Mouse (Mus musculus) brain, adult 2 months (tissue): ENCODE measurements around the gene Myocd.

Source experiments
- DNase-seq: peaks from one replicate; pipeline ENCODE4 v3.0.0; 2011; ENCODE audit warnings: low read depth, low spot score

The Myocd gene

DNA sequence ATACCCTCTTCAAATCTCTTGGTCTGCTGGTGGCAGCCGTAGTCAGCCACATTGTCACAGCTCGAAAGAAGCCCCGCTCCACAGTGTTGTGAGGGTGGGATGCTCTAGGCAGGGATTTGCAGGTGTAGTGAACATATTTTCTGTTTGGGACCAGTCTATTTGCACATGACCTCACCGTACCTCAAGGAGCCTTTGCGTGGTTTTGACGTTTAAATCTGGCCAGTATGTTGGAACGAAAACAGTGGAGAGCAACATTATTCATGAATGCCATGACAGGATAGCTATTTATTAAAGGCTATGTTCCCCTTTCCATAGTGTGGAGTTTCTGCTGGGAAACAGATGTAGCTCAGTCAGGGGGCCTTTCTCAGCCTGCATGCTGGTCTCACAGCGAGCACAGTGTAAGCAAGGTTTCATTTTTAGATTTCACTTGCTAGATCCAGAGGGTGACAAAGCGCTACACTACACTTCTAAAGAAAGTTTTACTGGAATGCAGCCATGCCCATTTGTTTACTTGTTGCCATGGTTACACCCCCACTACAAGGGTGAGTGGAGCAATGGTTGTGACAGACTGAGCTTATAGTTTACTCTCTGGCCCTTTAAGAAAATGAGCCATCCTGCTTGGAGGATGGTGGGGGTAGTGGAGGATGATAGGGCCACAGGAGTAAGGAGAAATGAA is 54.7 kb downstream of the Myocd start:
- DNase-seq, result peak; percentile 79

DNA sequence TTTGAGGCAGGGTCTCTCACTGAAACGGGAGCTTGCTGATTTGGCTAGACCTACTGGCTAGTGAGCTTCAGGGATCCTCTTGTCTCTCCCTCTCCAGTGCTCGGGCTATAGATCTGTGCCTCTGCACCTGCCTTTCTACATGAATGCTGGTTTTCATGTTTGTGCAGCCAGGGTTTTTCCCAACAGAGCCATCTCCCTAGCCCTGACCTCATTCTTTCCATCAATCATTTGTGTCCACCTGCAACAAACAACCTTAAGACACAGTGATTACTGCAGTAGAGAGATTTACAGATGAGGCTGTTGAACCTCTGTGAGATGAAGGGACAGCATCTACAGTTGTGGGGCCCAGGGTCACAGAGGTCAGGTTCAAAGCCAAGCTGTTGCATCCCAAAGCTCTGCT is 56.0 kb downstream of the Myocd start:
- DNase-seq, result no peak

DNA sequence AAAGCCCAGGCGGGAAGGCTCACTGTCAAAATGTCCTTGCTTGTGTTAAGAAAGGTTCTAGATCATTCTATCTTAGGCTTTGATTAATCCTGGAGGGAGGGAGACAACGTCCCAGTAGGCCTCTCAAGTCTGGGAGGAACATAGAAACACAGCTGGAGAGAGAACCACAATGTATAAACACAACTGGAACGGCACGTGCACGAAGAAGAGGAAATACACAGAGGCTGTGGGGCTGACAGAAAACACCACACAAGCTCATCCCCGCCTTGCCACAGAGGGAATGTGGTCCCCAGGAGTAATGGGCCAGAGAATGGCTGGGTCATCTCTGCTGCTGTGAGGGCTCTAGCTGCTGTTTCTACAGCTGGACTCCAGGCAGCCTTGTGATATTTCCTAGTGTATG is 58.1 kb downstream of the Myocd start:
- no peak for DNase-seq

GRCm38 (mm10) chr11:65209441-65209840 is 60.3 kb downstream of the Myocd start:
- DNase-seq, result no peak

DNA sequence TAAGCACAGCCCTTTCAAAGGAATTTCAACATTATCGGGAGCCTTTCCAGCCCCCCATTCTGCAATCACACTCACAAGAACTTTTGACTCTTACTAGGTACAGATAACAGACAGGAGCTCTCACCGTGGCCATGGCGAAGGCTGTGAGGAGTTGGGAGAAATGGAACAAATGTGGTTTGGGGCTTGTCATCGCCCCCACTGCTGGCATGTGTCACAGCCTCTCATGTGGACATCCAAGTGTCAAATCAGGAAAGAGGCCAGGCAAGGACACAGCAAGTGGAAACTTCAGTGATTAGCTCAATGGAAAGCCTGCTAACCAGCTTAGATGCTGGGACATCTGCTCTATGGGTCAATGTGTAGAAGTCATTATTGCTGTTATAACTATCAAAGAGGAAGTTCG is 64.5 kb downstream of the Myocd start:
- no peak for DNase-seq

DNA sequence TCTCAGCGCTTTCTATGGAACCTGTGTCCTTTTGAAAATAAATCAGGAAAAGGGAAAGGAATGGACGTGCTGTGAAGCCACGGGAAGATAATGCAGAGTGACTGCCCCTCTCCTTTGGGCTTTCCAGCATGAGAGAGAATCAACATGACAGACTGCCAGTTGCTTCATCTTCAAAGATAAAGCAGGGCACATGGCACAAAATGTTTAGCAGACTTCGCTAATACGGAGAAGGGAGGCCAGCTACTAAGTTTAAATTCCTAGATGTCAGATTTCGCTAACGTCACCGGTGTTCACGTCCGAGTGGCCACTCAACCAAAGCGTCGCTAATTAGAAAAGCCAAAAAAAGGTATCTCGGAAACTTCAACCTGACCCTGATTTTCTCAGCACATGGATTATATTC is 65.1 kb downstream of the Myocd start:
- peak; percentile 9 for DNase-seq

DNA sequence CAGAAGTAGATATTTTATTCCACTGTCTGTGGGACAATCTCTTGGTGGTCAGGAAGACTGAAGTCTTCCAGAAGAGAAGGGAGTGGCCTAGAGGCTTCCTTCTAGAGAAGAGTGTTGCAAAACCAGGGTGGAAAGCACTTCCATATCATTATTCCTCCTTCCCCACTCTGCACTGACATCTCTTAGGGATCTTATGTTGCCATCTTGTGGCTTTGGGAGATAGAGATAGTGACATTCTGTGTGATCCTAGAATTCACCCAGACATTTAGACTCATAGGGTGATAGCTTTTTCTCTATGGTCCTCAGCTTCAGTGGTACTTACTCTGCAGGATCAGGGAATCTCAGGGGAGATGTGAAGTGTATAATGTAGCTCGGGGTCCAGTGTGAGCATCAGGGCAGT is 66.8 kb downstream of the Myocd start:
- peak; percentile 20 for DNase-seq

DNA sequence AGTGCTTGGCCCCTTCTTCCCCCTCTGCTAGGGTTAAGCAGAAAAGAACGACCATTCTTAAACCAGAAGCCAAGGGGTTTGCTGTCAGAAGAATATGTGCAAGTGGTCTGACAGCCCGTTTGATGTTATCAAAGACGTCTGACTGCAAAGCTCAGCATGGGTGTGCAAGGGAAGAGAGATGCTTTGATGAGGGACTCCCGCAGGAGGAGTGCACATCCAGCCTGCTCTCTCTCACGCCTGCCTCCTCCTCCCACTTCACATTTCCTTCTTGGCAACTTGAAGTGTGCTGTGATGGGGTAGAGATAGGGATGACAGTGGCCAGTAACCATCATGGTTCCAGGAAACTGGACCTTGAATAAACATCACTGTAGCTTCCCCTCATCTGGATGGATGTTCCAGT is 67.6 kb downstream of the Myocd start:
- DNase-seq, result no peak

DNA sequence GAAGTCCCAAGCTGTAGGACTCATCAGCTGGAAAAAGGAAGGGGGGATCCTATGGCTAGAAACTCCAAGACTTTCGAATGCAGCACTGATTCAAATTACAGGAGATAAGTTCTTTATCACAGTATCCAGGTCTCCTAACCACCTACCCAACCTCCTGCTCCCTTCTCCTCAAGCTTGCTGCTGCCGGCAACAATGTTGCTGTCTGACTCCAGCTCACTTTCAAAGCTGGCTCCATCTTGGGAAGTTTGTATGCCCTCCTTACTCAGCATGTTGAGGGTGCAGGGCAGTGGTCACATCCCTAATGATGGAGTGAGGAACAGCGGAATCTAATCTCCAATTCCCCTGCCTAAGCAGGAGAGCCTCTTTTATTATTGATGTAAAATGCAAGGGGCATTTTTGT is 71.8 kb downstream of the Myocd start:
- DNase-seq, result no peak

DNA sequence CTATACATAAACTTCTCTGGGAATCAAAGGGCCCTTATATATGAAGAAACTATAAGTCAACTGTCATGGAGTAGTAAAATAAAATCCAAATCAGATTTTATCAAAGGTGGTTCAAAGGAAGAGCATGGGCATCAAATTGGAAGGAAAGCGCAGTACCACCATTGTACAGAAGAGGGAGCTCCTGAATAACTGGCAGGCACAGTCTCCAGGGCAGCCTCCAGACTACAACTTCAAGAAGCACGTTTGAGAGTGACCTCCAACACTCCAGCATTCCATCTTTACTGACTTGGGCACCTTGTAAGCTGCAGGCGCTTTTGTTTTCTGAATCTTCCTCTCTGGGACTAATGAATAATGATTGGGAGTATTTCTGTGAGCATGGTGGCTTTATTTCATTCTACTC is 72.5 kb downstream of the Myocd start:
- DNase-seq, result peak; percentile 87

DNA sequence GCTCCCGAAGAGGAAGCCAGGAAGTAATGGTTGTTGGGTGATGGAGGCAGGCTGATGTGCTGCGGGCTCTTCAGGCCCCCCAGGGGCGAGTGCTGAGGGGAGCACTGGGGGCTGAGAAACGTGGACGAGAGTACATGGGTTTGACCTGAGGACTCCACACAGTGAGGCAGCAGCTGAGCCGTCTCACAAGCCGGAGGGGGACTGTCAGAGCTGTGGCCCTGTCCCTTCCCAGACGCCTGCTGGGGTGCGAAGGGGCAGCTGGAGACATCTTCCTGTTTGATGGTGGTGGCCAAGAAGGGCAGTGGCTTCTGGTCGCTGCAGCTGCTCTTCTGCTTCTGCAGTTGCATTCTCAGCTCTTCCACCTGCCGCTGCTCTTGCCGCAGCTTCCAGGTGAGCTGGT is 82.8 kb downstream of the Myocd start:
- no peak for DNase-seq

DNA sequence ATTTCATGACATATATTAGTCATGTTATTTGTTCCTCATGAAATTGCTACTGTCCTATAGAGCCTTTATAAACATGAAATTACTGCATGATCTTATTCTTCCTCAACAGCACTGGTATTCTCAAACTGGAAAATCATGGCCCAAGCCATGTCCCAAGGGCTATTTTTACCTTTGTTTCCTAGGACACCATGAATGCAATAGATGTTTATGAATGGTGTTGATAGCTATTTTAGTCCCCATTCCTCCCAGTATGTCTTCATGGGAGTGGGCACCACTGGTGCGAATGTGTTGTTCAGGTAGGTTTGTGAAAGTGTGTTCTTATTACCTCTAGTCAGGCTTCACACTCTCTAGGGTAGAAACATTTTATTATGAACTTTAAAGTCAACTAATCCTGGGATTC is 84.7 kb downstream of the Myocd start:
- no peak for DNase-seq

- DNase-seq, result no peak
These were observed 99.6 kb downstream of the Myocd start for GRCm38 (mm10) chr11:65170121-65170750.

DNA sequence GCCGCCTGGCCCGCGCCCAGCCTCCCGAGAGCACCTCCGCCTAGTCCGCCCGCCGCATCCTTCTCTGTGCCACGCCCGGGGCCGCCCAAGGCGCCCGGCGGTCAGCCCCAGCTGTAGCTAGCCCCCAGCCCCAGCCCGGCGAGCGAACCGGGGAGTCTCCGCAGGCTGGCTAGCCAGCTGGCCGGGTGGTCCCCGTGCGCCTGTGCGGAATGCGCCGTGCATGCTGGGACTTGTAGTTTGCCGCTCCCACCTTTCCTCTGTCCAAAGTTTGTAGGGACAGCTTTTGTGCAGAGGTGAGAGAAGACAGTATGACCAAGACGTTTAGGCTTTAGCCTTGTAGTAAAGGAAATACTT is 107.0 kb downstream of the Myocd start, which contains the start of gene Arhgap44:
Gene Arhgap44 (minus strand): TSS at position 195 of the 354 bp plus-strand sequence.
- DNase-seq, result peak; percentile 88

DNA sequence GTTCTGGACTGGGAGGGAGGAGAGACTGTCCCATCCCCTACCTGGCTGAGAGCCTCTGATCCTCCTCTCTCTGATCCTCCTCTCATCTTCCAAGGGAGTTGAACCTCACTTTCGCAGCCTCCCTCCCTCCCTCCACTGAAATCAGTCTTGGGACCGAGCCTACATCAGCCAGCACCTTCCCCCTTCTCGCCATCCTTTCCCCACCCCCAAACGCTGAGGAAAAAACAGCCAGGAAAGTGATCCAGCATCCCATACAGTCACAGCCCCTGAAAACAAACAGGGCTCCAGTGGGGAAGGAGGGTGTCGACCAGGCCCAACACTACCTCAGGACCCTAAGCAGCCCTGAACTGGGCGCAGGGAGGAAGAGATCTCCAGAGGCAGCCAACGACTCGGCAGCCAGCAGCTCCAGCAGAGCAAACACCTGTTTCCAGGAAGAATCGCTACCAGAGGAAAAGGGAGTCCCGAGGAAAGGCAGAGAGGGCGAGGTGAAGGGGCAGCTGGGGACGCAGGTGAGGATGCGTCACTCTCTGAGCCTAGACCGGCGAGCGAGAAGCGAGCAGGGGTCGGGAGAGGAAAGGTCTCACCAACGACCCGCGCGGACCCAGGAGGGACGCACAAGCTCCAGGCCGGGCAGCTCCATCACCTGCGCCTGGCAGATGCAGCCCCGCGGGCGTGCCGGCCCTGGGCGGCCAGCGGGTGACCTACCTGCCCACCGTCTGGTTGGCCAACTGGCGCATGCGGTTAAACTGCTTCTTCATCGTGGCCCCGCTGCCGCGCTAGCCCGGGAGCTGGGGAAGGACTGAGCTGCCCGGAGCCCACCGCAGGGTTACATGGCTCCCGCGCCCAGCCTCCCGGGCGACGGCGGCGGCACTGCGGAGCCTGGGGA is 107.7 kb downstream of the Myocd start:
- peak; percentile 79 for DNase-seq

DNA sequence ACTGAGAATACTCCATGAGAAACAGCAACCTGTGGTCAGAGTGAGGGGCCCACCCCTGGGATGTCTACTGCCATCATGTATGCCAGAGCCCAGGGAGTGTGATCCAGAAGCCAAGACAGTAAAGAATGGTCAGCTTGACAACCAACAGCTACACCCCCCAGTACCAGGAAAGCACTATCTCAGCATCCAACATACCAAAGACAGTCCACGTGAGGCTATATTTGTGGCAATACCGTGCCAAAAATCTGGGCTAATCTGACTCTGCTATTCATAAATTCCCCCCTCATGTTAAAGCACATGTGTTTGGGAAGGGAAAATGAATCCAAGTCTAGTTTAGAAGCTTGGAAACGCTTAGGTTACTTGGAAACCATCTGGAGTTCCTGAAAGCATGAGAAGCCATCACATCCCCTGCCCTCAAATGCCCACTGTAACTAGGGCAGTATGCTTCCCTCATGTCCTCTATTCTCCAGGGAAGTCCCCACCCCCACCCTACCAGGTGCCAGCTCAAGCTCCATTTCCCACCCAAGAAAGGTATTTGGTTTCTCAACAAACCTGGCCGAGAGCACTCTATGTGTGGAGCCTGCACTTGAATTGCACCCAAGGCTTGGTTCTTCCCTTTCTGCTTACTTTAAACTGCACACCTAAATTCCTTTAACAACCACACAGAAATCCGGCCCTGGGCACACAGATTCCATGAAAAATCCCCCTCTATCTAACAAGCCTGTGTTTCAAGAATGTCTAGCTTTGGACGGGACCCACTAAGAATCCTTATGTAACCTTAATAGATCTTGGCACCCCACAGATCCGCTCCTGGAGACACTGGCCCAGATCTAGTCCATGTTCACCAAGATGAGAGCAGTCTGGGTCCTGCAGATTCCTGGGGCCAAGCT is 108.6 kb downstream of the Myocd start:
- DNase-seq, result peak; percentile 66

DNA sequence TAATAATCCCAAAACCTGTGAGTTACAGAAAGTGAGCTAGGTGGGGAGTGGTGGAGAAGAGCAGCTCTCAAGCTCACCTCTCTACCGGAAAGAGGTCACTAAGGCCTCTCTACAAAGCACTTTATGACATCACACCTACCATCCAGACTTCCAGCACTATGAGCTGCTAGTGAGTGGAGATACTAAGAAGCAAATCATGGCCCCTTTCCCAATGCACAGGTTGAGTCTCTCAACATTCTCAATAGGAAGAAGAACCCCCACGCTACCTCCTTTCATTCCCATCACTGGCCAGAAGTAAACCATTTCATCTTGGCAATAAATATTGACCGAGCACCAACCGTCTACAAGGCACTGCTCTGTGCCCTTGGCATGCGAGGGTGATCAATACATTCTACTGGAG is 110.0 kb downstream of the Myocd start, which contains the start of gene 1700086D15Rik:
Gene 1700086D15Rik (minus strand): TSS at position 101 of the 400 bp plus-strand sequence.
- no peak for DNase-seq

- DNase-seq, result no peak
These were observed 111.2 kb downstream of the Myocd start for GRCm38 (mm10) chr11:65158658-65158990.

GRCm38 (mm10) chr11:65157966-65158657 is 111.7 kb downstream of the Myocd start:
- peak; percentile 79 for DNase-seq

DNA sequence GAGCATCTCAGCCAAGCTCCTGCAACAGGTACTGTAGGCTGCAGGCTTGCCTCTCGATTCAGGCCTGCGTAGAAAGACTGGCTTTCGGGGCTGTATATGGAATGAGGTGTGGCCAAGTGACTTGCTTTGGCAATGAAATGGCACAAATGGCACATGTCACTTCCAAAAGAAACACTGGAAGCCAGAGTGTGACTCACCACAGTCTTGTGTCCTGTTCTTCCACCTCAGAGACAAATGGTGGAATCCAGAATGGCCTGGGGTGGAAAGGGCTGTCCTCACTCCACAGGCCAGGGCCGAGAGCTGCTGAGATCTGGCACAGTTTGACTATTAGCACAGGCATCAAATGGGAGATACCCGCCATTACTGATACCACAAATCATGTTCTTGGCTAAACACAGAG is 116.8 kb downstream of the Myocd start:
- peak; percentile 81 for DNase-seq

DNA sequence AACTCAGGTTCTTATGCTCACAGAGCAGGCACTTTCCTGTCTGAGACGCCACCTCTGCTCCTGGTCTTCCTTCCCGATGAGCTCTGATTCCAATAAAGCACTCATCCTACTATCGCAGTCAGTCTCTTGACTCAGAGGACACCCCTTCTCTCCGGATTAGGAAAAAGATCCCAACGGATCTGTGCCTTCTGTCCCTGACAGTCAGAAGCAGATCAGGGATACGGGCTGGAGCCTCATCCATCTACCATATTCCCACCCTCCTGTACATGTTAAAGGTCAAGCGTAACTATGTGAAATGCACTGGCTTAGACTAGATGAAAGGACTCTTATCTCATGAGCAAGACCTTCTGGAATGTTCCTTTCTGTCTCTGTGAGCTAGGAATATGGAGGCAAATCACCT is 121.3 kb downstream of the Myocd start:
- DNase-seq, result no peak
